Mouse (Mus musculus) limb, embryonic 10.5 days (tissue): Measurements from ENCODE around the gene Megf6. TPM values are rescaled to one million over a fixed set of nuclear protein-coding genes. Genes with fewer than 3 reads are reported as not detected.
A peak's percentile ranks its signal among the peaks of the same experiment; 100 is the strongest.

Experiments
- DNase-seq: peaks from one replicate; pipeline ENCODE4 v3.0.0-alpha.2; 2017; ENCODE audit warnings: low spot score
- H3K27ac ChIP-seq: fragments of 300-500 bp; sonication (generic); 2 replicates; pipeline ENCODE4 v1.5.1; 2016; ENCODE audit warnings: mild to moderate bottlenecking
- H3K27me3 ChIP-seq: fragments of 300-500 bp; sonication (generic); 2 replicates; pipeline ENCODE4 v1.6.1; 2016; ENCODE audit warnings: low read depth, mild to moderate bottlenecking; ENCODE audit not compliant: poor library complexity, severe bottlenecking
- H3K36me3 ChIP-seq: fragments of 300-500 bp; sonication (generic); 2 replicates; pipeline ENCODE4 v1.6.1; 2016; ENCODE audit warnings: mild to moderate bottlenecking, moderate library complexity
- H3K4me1 ChIP-seq: fragments of 300-500 bp; sonication (generic); 2 replicates; pipeline ENCODE4 v1.6.1; 2016
- H3K4me3 ChIP-seq: fragments of 300-500 bp; sonication (generic); 2 replicates; pipeline ENCODE4 v1.5.1; 2016; ENCODE audit warnings: mild to moderate bottlenecking, moderate library complexity
- H3K9me3 ChIP-seq: fragments of 300-500 bp; sonication (generic); replicated peaks from 2 replicates; pipeline ENCODE4 v1.6.1; 2016; ENCODE audit warnings: mild to moderate bottlenecking
- WGBS: fragments of 180-500 bp; shearing (Covaris S2); methylation state at CpG from one replicate; pipeline ENCODE4 v1.1.7; 2016; 5-methylcytosine and 5-hydroxymethylcytosine counted together
- polyA plus RNA-seq: library from polyadenylated mRNA; unstranded; fragments of >200 nt; fragmentation: Nextera tagmentation; extraction: Ambion mirVana; gene quantifications from 2 replicates; pipeline ENCODE4 v1.2.1, GENCODE M21; 2016

Megf6 gene
- polyA plus RNA-seq, 1 experiment from 2014 or later: 43.5 TPM

DNA sequence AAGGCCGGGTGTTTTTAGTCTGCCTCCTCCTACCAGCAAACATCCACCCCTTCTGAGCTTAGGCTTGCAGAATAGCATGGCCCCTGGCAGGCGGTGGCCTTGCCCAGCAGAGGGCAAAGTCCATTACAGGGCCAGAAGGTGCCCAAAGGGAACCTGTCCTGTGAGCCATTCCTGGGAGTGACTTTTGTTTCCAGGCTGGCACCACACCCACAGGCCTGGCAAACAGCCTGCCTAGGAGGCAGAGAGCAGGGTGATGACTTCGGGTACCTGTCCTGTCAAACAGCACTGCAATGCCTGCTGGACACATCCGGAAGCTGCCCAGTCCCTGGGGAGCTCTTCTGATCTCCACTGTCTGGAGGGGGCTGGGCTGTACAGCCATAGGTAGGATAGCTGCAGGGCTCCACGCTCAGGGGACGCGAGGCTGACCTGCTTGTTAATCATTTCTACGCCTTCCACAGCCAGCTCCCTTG, 123.8 kb downstream of the Megf6 start:
- peaks cover 41% of the 10 kb centered on the region for H3K4me1 ChIP-seq
- H3K9me3 ChIP-seq: no peaks in the 10 kb centered on the region
- H3K27me3 ChIP-seq: peaks cover 38% of the 10 kb centered on the region
- WGBS: 27% methylated on average over 8 of the region's 8 CpGs
- H3K27ac ChIP-seq: peak overlapping the region; percentile 64
- H3K4me3 ChIP-seq: no peak overlapping the region
- peak; percentile 53 for DNase-seq
- no peaks in the 10 kb centered on the region for H3K36me3 ChIP-seq

DNA sequence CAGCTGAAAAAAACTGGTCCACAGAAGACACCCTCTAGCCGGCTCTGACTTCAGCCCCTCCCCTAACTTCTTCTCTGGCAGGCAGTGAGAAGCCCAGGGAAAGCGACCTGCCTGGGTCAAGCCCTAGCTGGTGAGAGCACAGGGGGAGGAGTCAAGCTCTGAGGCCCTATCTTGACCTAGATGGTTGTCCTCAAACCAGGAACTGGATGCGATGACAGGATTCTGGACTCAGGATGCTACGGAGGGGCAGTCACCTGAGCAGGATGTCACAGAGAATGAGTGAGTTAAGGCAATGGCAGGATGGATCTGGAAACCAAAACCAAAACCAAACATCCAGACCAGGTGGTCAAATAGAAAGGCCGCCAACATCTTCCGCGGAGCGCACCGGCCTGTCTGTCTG, 127.2 kb downstream of the Megf6 start:
- Histone ChIP-seq H3K27ac (no peak overlapping the region), H3K36me3 (no peaks in the 10 kb centered on the region), H3K4me3 (no peak overlapping the region; the same call in 1 of the 2 replicates), H3K4me1 (peaks cover 58% of the 10 kb centered on the region), H3K27me3 (peaks cover 70% of the 10 kb centered on the region), H3K9me3 (no peaks in the 10 kb centered on the region)
- WGBS: 30% methylated on average over 9 of the region's 9 CpGs
- DNase-seq: no peak

DNA sequence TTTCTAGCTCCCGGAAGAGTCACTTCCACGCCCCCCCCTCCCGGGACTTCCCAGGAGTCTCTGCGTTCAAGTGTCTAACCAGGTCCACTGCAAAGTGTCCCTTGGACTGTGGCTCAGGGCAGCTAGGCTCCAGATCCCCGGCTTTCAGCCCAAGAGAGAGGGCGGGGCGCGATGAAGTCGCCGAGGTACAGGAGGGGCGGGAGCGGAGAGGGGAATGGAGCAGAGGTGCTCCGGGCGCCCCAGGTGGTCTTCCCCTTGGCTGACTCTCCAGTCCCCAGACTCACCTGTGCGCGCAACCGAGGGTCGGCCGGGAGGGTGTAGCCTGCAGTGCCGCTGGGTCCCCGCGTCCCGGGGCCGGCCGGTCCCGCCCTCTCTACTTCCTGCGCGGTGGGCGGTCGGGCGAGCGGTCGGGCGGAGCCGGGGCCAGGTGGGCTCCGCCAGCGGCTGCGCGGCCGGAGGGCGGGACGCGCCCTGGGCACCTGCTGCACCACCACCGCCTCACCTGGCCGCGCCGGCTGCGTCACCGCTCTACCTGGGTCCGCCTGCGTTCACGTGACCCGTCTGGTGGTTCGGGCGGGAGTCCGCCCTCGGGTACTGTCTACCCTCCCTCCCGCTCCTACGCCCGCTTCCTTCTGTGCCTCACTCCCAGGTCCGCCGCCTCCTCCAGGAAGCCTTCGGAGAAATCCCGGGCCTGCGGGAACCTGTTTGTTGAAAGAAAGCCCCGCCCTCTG, 129.2 kb downstream of the Megf6 start:
- Histone ChIP-seq H3K27ac (peak overlapping the region; percentile 72), H3K36me3 (no peaks in the 10 kb centered on the region), H3K9me3 (no peaks in the 10 kb centered on the region), H3K4me3 (peak overlapping the region; percentile 68), H3K27me3 (peaks cover 73% of the 10 kb centered on the region), H3K4me1 (peaks cover 42% of the 10 kb centered on the region)
- WGBS: under 1% methylated on average over 66 of the region's 66 CpGs
- peak; percentile 66 for DNase-seq

DNA sequence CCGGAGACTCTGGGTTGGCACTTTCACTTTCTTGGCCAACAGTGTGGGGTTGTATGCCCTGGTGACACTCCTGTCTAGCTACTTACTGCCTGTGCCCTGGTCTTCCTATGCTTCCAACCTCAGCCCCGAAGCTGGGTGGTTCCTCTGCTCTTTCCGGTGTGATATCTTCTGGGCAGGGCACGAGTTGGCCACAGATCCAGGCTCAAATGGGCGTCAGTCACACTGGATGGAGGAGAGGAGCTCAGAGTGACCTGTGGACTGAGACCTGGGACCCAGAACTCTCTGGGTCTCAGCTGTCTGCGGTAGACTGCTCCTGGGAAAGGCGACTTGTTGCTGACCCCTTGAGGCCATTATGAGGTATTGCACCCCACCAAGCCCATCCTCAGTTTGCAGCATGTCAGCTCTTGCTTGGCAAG, 130.9 kb downstream of the Megf6 start, which contains the start of gene Arhgef16:
Arhgef16 (minus strand) TSS at position 211 of the 416 bp plus-strand sequence.
- peaks cover 38% of the 10 kb centered on the region for H3K4me1 ChIP-seq
- WGBS: 24% methylated on average over 7 of the region's 7 CpGs
- peak; percentile 67 for DNase-seq
- no peaks in the 10 kb centered on the region for H3K9me3 ChIP-seq
- H3K4me3 ChIP-seq: no peak within 1 kb of the TSS
- peaks cover 64% of the 10 kb centered on the region for H3K27me3 ChIP-seq
- no peaks in the 10 kb centered on the region for H3K36me3 ChIP-seq
- H3K27ac ChIP-seq: no peak within 1 kb of the TSS

DNA sequence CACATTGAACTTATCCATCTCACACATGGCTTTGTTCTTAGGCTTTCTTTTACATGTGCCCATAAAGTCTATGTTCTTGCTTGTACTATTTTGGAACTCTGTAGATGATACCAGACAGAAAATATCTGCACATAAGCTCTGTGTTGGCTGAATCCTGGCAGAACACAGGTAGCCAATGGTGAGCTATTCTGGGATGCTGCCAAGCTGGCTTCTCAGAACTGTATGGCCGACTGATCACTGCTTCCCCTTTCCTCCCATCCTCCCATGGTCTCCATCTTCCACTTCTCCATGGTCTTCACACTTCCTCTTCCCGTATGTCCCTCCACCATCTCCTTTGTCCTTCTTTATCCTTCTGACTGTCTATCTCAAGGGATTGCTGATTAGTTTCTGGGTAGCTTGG, 138.6 kb downstream of the Megf6 start:
- Histone ChIP-seq H3K4me1 (peaks cover 20% of the 10 kb centered on the region), H3K27ac (no peak overlapping the region), H3K9me3 (no peaks in the 10 kb centered on the region), H3K27me3 (no peaks in the 10 kb centered on the region), H3K4me3 (no peak overlapping the region), H3K36me3 (no peaks in the 10 kb centered on the region)
- no peak for DNase-seq
- WGBS: 82% methylated on average over 2 of the region's 2 CpGs

DNA sequence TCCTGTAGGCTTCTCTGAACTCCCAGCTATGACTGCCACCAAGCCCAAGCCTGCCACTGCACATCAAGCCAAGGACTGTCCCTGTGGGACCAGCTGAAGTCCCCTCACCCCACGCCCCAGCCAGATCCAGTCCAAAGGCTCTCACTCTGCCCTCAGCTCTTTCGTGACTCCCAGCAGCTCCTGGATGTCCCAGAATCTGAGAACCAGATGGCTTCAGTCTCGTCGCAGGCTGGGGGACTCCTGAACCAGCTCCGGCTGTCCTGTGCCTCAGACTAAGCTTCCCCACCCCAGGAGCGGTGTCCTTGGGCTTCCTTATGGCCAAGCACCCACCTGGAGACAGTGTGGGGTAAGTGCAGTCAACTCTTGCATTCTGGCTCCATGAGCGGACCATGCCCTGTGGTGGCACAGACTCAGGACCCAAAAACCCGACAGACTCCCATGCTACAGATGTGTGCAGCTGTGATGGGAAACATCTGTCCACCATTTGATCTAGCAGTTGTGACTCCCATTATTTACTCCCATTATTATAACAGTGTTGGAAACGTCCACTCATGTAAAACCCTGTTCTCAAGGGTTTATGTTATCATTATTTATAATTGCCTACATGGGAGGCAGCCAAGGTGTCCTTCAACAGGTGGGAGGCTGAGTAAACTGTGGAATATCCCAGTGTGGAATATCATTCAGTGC, 140.2 kb downstream of the Megf6 start:
- H3K36me3 ChIP-seq: peaks cover 3% of the 10 kb centered on the region
- H3K4me3 ChIP-seq: no peak overlapping the region
- H3K27ac ChIP-seq: no peak overlapping the region
- H3K27me3 ChIP-seq: no peaks in the 10 kb centered on the region
- no peaks in the 10 kb centered on the region for H3K9me3 ChIP-seq
- no peak for DNase-seq
- H3K4me1 ChIP-seq: peaks cover 20% of the 10 kb centered on the region
- WGBS: 77% methylated on average over 9 of the region's 9 CpGs

DNA sequence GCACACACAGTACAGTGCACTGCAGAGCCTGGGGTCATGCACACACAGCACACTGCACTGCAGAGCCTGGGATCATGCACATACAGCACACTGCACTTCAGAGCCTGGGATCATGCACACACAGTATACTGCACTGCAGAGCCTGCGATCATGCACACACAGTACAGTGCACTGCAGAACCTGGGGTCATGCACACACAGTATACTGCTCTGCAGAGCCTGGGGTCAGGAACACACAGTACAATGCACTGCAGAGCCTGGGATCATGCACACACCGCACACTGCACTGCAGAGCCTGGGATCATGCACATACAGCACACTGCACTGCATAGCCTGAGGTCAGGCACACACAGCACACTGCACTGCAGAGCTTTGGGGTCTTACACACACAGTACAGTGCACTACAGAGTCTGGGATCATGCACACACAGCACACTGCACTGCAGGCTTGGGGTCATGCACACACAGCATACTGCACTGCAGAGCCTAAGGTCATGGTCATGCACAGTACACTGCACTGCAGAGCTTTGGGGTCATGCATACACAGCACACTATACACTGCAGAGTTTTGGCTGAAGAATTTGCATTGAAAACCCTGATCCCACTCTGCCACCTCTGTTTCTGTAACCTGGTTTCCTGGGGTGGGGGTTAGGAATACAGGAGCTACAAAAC, 141.7 kb downstream of the Megf6 start:
- H3K27ac ChIP-seq: peak overlapping the region; percentile 70; the same call in 1 of the 2 replicates
- no peaks in the 10 kb centered on the region for H3K27me3 ChIP-seq
- no peak for DNase-seq
- no peak overlapping the region for H3K4me3 ChIP-seq
- 90% methylated on average over 2 of the region's 2 CpGs for WGBS
- peaks cover 20% of the 10 kb centered on the region for H3K4me1 ChIP-seq
- H3K9me3 ChIP-seq: no peaks in the 10 kb centered on the region
- H3K36me3 ChIP-seq: peaks cover 11% of the 10 kb centered on the region

DNA sequence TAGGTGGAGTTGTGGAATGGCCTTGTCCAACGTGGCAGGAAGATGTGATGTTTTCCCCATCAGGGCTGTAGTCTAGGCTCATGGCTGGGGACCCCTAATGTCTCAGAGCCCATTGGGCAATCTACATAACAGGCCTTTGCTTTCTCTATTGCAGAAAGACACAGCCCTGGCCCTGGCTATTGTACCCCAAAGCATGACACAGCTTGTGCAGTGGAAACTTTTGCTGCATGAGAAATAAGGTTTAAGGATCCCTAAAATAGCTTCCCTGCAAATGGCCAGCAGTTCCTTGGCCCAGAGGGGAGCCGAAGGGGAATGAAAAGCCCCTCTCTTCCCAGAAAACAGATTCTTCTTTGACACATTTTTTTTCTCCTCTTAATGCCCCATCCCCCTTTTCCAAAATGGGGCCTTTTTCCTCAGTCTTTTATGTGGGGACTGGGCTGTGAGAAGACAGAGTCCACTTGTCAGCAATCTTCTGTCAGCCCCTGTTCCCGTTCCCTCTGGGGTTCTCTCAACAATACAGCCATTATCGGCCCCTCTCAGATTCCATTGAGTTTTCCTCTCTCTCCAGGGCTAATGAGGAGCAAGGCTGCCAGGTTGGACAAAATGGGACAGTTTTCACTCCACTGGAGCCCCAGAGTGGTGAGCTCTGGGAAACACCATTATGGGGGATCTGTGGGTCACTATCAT, 142.5 kb downstream of the Megf6 start:
- H3K4me3 ChIP-seq: no peak overlapping the region
- WGBS: 62% methylated on average over 4 of the region's 4 CpGs

DNA sequence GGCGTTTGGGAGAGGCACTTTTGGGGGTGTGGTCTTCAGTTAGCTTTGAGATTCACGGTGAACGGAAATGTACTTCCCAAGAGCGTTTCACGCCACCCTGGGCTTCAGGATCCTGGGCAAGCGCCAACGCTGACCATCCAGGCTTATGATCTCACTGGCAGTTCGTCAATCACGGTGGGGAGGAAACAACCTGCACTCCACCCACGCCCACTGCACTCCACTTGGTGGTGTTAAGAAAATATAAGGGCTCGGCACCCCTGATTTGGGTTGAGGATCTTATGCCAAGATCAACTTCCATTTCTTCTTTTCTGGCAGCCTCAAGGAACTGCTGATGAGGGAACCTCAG, 143.1 kb downstream of the Megf6 start:
- no peak overlapping the region for H3K27ac ChIP-seq
- H3K4me3 ChIP-seq: no peak overlapping the region
- no peaks in the 10 kb centered on the region for H3K27me3 ChIP-seq
- no peaks in the 10 kb centered on the region for H3K9me3 ChIP-seq
- DNase-seq: no peak
- 88% methylated on average over 11 of the region's 11 CpGs for WGBS
- peaks cover 24% of the 10 kb centered on the region for H3K36me3 ChIP-seq
- H3K4me1 ChIP-seq: peaks cover 27% of the 10 kb centered on the region

More for the DNA sequence above, 142.5 kb downstream of the Megf6 start:
- DNase-seq: no peak
- Histone ChIP-seq H3K9me3 (no peaks in the 10 kb centered on the region), H3K4me1 (peaks cover 27% of the 10 kb centered on the region), H3K27me3 (no peaks in the 10 kb centered on the region), H3K27ac (peak overlapping the region; percentile 70; the same call in 1 of the 2 replicates), H3K36me3 (peaks cover 19% of the 10 kb centered on the region)

Other genes with a start within 250 kb of the Megf6 start
- 147 and 162 TPM in 2 replicates for gene A430005L14Rik, start 213.5 kb upstream of the Megf6 start, polyA plus RNA-seq
- 14.8 TPM in 2 replicates for gene Dffb, start 195.6 kb upstream of the Megf6 start, polyA plus RNA-seq
- gene Cep104, start 195.5 kb upstream of the Megf6 start, polyA plus RNA-seq: 21.0 and 22.3 TPM in 2 replicates
- 28.3 and 32.2 TPM in 2 replicates for gene Lrrc47, start 159.0 kb upstream of the Megf6 start, polyA plus RNA-seq
- 12.7 and 27.4 TPM in 2 replicates for gene Smim1, start 144.5 kb upstream of the Megf6 start, polyA plus RNA-seq
- not detected in 2 replicates for gene Ccdc27, start 128.1 kb upstream of the Megf6 start, polyA plus RNA-seq
- 0.30 and 0.80 TPM in 2 replicates for gene Trp73, start 30.5 kb upstream of the Megf6 start, polyA plus RNA-seq
- gene Wrap73, start 28.4 kb upstream of the Megf6 start, polyA plus RNA-seq: 43.8 and 49.0 TPM in 2 replicates
- 100 and 102 TPM in 2 replicates for gene Tprgl, start 10.1 kb upstream of the Megf6 start, polyA plus RNA-seq
- 5.3 and 6.2 TPM in 2 replicates for gene Arhgef16, start 130.9 kb downstream of the Megf6 start, polyA plus RNA-seq
- gene B230104I21Rik, start 165.4 kb downstream of the Megf6 start, polyA plus RNA-seq: 0.18 TPM in 1 of 2 replicates, not detected in the other